Mouse (Mus musculus) ES-E14 (cell line): ENCODE results near the gene Slc6a6. TPM values are rescaled to one million over a fixed set of nuclear protein-coding genes. Genes with fewer than 3 reads are reported as not detected.
A peak's percentile ranks its signal among the peaks of the same experiment; 100 is the strongest.

Source experiments
- DNase-seq: peaks from one replicate; pipeline ENCODE4 v3.0.0-alpha.2; 2013; ENCODE audit warnings: low read depth, low spot score
- H3K27ac ChIP-seq: 2 replicates; pipeline ENCODE4 v1.5.1; 2012; ENCODE audit warnings: low read depth, mild to moderate bottlenecking, low read length, moderate library complexity, mixed read lengths; ENCODE audit not compliant: poor library complexity, insufficient read depth, severe bottlenecking
- H3K36me3 ChIP-seq: 2 replicates; pipeline ENCODE4 v1.6.1; 2012; ENCODE audit warnings: mild to moderate bottlenecking, low read length, moderate library complexity, mixed read lengths; ENCODE audit not compliant: control insufficient read depth, poor library complexity, insufficient read depth, severe bottlenecking
- H3K4me1 ChIP-seq, 2 experiments: fragments of 150-350 bp in 1 of 2; sonication (generic) in 1 of 2; 2 replicates each; pipeline ENCODE4 v1.6.1; 2012; ENCODE audit warnings: low read length in 2 of 2, mild to moderate bottlenecking in 1 of 2, mixed read lengths in 1 of 2; ENCODE audit not compliant: control insufficient read depth in 2 of 2, insufficient read depth in 2 of 2, poor library complexity in 1 of 2
- H3K4me3 ChIP-seq, 2 experiments: fragments of 150-350 bp in 1 of 2; sonication (generic) in 1 of 2; 2 replicates each; pipeline ENCODE4 v1.5.1; 2012; ENCODE audit warnings: low read length in 2 of 2, low read depth in 1 of 2, mild to moderate bottlenecking in 1 of 2, mixed read lengths in 1 of 2; ENCODE audit not compliant: insufficient read depth in 1 of 2, poor library complexity in 1 of 2, severe bottlenecking in 1 of 2
- H3K9ac ChIP-seq: 2 replicates; pipeline ENCODE4 v1.6.1; 2012; ENCODE audit warnings: low read depth, mild to moderate bottlenecking, low read length, mixed read lengths; ENCODE audit not compliant: poor library complexity, insufficient read depth, severe bottlenecking
- H3K9me3 ChIP-seq: fragments of 150-350 bp; sonication (generic); 2 replicates; pipeline ENCODE4 v1.6.1; 2012; ENCODE audit warnings: low read depth, mild to moderate bottlenecking, low read length; ENCODE audit not compliant: control insufficient read depth, insufficient read depth
- CHD2 ChIP-seq: IDR thresholded peaks from 2 replicates; pipeline ENCODE4 v1.6.1; 2014; ENCODE audit warnings: mild to moderate bottlenecking, low read depth, low read length, inconsistent platforms
- HCFC1 ChIP-seq: IDR thresholded peaks from 2 replicates; pipeline ENCODE4 v1.6.1; 2012; ENCODE audit warnings: low read length, inconsistent platforms, borderline replicate concordance; ENCODE audit not compliant: insufficient read depth
- MAFK ChIP-seq: IDR thresholded peaks from 2 replicates; pipeline ENCODE4 v1.6.1; 2014; ENCODE audit warnings: mild to moderate bottlenecking, low read depth, low read length, inconsistent platforms; ENCODE audit not compliant: insufficient read depth
- ZC3H11A ChIP-seq: IDR thresholded peaks from 2 replicates; pipeline ENCODE4 v1.6.1; 2012; ENCODE audit warnings: low read depth, mild to moderate bottlenecking, inconsistent platforms, low read length, borderline replicate concordance
- ZNF384 ChIP-seq: IDR thresholded peaks from 2 replicates; pipeline ENCODE4 v1.6.1; 2012; ENCODE audit warnings: low read depth, low read length, inconsistent platforms
- in situ Hi-C, 2 experiments: fragments of 600-800 bp; cut with MboI; formaldehyde crosslinking; loops; one replicate each; pipeline ENCODE4 v1.15.1; 2025; ENCODE audit warnings: low sequenced_read_pairs in 2 of 2, inconsistent platforms in 1 of 2; ENCODE audit not compliant: unreplicated experiment in 2 of 2
- total RNA-seq: library from RNA; depleted of rRNA; stranded (reverse); fragments of 300-350 nt; gene quantifications from 2 replicates; pipeline ENCODE4 v1.2.3, GENCODE M21; 2012

Gene Slc6a6
- total RNA-seq, 1 experiment: 150 TPM

GRCm38 (mm10) chr6:91745246-91745645, 61.4 kb downstream of the Slc6a6 start:
- no peak overlapping the region for H3K27ac ChIP-seq
- no peak overlapping the region for H3K4me3 ChIP-seq
- no peak for DNase-seq
- H3K9me3 ChIP-seq: no peaks in the 10 kb centered on the region
- peaks cover 55% of the 10 kb centered on the region for H3K36me3 ChIP-seq
- no peak for TF ChIP-seq ZNF384
- TF ChIP-seq MAFK: no peak
- TF ChIP-seq HCFC1: no peak
- no peak for TF ChIP-seq ZC3H11A
- TF ChIP-seq CHD2: no peak
- H3K4me1 ChIP-seq: peaks cover 0 to 3% of the 10 kb centered on the region in 2 experiments; a peak in 1 of 4 replicates
- in situ Hi-C loops: loop anchor here in 1 of 2 experiments (10.0 kb wide), 1 partner anchor 170 kb away; no protein-coding TSS in a partner anchor
- no peak overlapping the region for H3K9ac ChIP-seq

DNA sequence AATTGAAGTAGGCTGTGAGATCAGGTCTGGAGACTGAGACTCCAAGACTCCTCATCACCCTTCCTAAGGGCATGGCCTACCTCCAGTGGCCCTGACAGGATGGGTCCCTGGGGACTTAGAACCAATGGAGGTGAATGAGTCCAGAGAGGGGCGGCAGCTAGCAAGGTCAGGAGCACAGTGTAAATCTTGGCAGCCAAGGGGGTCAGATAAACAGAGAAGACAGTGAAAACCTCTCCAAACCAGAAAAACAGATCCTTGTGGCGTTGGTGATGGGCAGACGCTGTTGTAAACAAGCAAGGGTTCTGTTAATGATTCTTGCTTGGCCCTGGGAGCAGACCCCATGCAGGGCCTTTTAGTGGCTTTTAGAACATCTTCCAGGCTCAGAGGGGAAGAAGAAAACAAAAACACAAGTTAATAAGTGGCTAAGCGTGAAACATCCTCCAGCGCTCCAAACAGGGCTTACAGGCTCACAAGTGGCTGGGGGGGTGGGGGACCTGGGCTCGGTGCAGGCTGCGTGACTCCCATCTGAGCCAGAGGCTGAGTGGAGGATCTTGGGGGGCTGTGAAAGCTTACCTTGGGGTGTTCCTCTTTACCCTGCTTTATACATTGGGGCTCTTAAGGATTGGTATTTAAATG, 62.2 kb downstream of the Slc6a6 start:
- TF ChIP-seq HCFC1 (no peak), CHD2 (no peak), ZNF384 (no peak), ZC3H11A (no peak), MAFK (no peak)
- in situ Hi-C loops: loop anchor here in 1 of 2 experiments (10.0 kb wide), 1 partner anchor 171 kb away; no protein-coding TSS in a partner anchor
- Histone ChIP-seq H3K4me1 (peaks cover 0 to 3% of the 10 kb centered on the region in 2 experiments; a peak in 1 of 4 replicates), H3K36me3 (peaks cover 55% of the 10 kb centered on the region), H3K9me3 (no peaks in the 10 kb centered on the region), H3K9ac (no peak overlapping the region), H3K27ac (no peak overlapping the region), H3K4me3 (no peak overlapping the region)
- no peak for DNase-seq

DNA sequence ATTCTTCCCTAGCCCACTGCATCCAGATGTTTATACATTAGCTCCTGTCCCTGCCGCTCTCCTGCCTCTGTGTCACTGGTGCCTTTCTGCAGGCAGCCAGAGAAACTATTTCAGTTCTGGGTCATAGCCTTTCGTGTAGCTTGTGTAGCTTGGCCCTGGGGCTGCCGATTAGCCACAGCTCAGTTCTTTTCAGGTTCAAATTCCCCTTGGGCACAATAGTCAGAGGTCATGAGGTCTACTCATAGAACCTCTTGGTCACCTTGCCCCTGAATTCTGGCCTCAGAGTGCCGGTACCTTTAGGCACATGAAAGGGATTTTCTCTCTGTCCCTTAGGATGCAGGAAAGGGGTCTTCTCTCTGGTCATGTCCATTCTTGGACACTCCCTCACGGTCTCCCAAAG, 62.9 kb downstream of the Slc6a6 start:
- in situ Hi-C loops: loop anchor here in 1 of 2 experiments (10.0 kb wide), 1 partner anchor 172 kb away; no protein-coding TSS in a partner anchor
- Histone ChIP-seq H3K9ac (no peak overlapping the region), H3K4me1 (peaks cover 0 to 3% of the 10 kb centered on the region in 2 experiments; a peak in 1 of 4 replicates), H3K4me3 (no peak overlapping the region), H3K9me3 (no peaks in the 10 kb centered on the region), H3K36me3 (peaks cover 53% of the 10 kb centered on the region), H3K27ac (no peak overlapping the region; the same call in 1 of the 2 replicates)
- TF ChIP-seq MAFK (no peak), HCFC1 (no peak), CHD2 (no peak), ZC3H11A (no peak), ZNF384 (no peak)
- DNase-seq: no peak

- no peak for DNase-seq
- peaks cover 58% of the 10 kb centered on the region for H3K36me3 ChIP-seq
- H3K4me3 ChIP-seq: no peak overlapping the region
- H3K4me1 ChIP-seq: peaks cover 0 to 8% of the 10 kb centered on the region in 2 experiments; a peak in 1 of 4 replicates
- no peak overlapping the region for H3K27ac ChIP-seq
- no peaks in the 10 kb centered on the region for H3K9me3 ChIP-seq
- TF ChIP-seq MAFK (no peak), ZNF384 (no peak), CHD2 (no peak), HCFC1 (no peak), ZC3H11A (0 out of 2 replicates have a peak, but pooled peaks have one; percentile 27)
- in situ Hi-C loops: no loop called here
- H3K9ac ChIP-seq: no peak overlapping the region
Observed at GRCm38 (mm10) chr6:91750976-91751375, 67.1 kb downstream of the Slc6a6 start.
